Mouse (Mus musculus): ENCODE results near the gene Tnrc6b. TPM values are rescaled to one million over a fixed set of nuclear protein-coding genes. Genes with fewer than 3 reads are reported as not detected.
"Not testable (repeated sequence)": the region's sequence is repeated elsewhere in the genome, so short reads cannot be mapped to it uniquely, and the experiment has no call there.

Gene Tnrc6b
- polyA plus RNA-seq, 1 experiment from 2014 or later = 42.9 TPM

- H3K4me3 ChIP-seq = no peak overlapping the region
- no peak overlapping the region for H3K9ac ChIP-seq
- peaks cover 78% of the 10 kb centered on the region for H3K36me3 ChIP-seq
- WGBS = 96% methylated on average over 7 of the region's 7 CpGs
- no peaks in the 10 kb centered on the region for H3K9me3 ChIP-seq
- no peak for ATAC-seq (ENCODE audit: low FRiP score, low read depth)
- no peak overlapping the region for H3K4me2 ChIP-seq (replicated peaks)
- H3K4me1 ChIP-seq = no peaks in the 10 kb centered on the region
- H3K27me3 ChIP-seq (replicated peaks) = no peaks in the 10 kb centered on the region
- no peak overlapping the region for H3K27ac ChIP-seq
These were observed 205.5 kb downstream of the Tnrc6b start for GRCm38 (mm10) chr15:80916621-80917020.

GRCm38 (mm10) chr15:80920346-80920745, 209.2 kb downstream of the Tnrc6b start:
- no peak for ATAC-seq (ENCODE audit: low FRiP score, low read depth)
- Histone ChIP-seq H3K27ac (no peak overlapping the region), H3K27me3 (replicated peaks) (no peaks in the 10 kb centered on the region), H3K36me3 (peaks cover 76% of the 10 kb centered on the region), H3K9me3 (no peaks in the 10 kb centered on the region), H3K4me1 (no peaks in the 10 kb centered on the region), H3K9ac (no peak overlapping the region), H3K4me3 (no peak overlapping the region), H3K4me2 (replicated peaks) (no peak overlapping the region)
- WGBS = 96% methylated on average over 3 of the region's 3 CpGs

- Histone ChIP-seq H3K4me3 (no peak overlapping the region), H3K9ac (no peak overlapping the region), H3K27me3 (replicated peaks) (no peaks in the 10 kb centered on the region), H3K27ac (no peak overlapping the region), H3K4me1 (no peaks in the 10 kb centered on the region), H3K9me3 (no peaks in the 10 kb centered on the region), H3K36me3 (peaks cover 76% of the 10 kb centered on the region), H3K4me2 (replicated peaks) (no peak overlapping the region)
- 80% methylated on average over 4 of the region's 4 CpGs for WGBS
- ATAC-seq (ENCODE audit: low FRiP score, low read depth) = no peak
These were observed 210.7 kb downstream of the Tnrc6b start for GRCm38 (mm10) chr15:80921781-80922180.

- Histone ChIP-seq H3K4me3 (no peak overlapping the region), H3K9ac (no peak overlapping the region), H3K4me2 (replicated peaks) (no peak overlapping the region), H3K27me3 (replicated peaks) (no peaks in the 10 kb centered on the region), H3K36me3 (peaks cover 78% of the 10 kb centered on the region), H3K9me3 (no peaks in the 10 kb centered on the region), H3K27ac (no peak overlapping the region), H3K4me1 (no peaks in the 10 kb centered on the region)
- ATAC-seq (ENCODE audit: low FRiP score, low read depth) = no peak
- WGBS = 97% methylated on average over 2 of the region's 2 CpGs
These were observed 213.1 kb downstream of the Tnrc6b start for GRCm38 (mm10) chr15:80924211-80924610.

GRCm38 (mm10) chr15:80928811-80929355, 217.8 kb downstream of the Tnrc6b start:
- no peaks in the 10 kb centered on the region for H3K9me3 ChIP-seq
- no peak overlapping the region for H3K4me2 ChIP-seq (replicated peaks)
- ATAC-seq (ENCODE audit: low FRiP score, low read depth) = no peak
- H3K4me3 ChIP-seq = no peak overlapping the region
- WGBS = 84% methylated on average over 20 of the region's 20 CpGs
- H3K36me3 ChIP-seq = peaks cover 67% of the 10 kb centered on the region
- H3K27ac ChIP-seq = no peak overlapping the region
- H3K27me3 ChIP-seq (replicated peaks) = no peaks in the 10 kb centered on the region
- no peak overlapping the region for H3K9ac ChIP-seq
- H3K4me1 ChIP-seq = no peaks in the 10 kb centered on the region

- Histone ChIP-seq H3K27ac (no peak overlapping the region), H3K4me3 (no peak overlapping the region), H3K27me3 (replicated peaks) (no peaks in the 10 kb centered on the region), H3K36me3 (peaks cover 62% of the 10 kb centered on the region), H3K4me2 (replicated peaks) (no peak overlapping the region), H3K4me1 (no peaks in the 10 kb centered on the region), H3K9ac (no peak overlapping the region), H3K9me3 (no peaks in the 10 kb centered on the region)
- 50% methylated on average over 15 of the region's 16 CpGs for WGBS
- no peak for ATAC-seq (ENCODE audit: low FRiP score, low read depth)
These were observed 219.0 kb downstream of the Tnrc6b start for GRCm38 (mm10) chr15:80930048-80930571.

- peaks cover 57% of the 10 kb centered on the region for H3K36me3 ChIP-seq
- not testable (repeated sequence) for H3K9me3 ChIP-seq; H3K9ac ChIP-seq; ATAC-seq (ENCODE audit: low FRiP score, low read depth); H3K27ac ChIP-seq; H3K4me1 ChIP-seq; H3K27me3 ChIP-seq (replicated peaks); H3K4me3 ChIP-seq; H3K4me2 ChIP-seq (replicated peaks)
- WGBS = 91% methylated on average over 23 of the region's 23 CpGs
These were observed 219.7 kb downstream of the Tnrc6b start for GRCm38 (mm10) chr15:80930676-80931320.

GRCm38 (mm10) chr15:80931345-80931960, 220.3 kb downstream of the Tnrc6b start:
- ATAC-seq (ENCODE audit: low FRiP score, low read depth) = no peak
- no peaks in the 10 kb centered on the region for H3K9me3 ChIP-seq
- H3K27ac ChIP-seq = no peak overlapping the region
- no peak overlapping the region for H3K9ac ChIP-seq
- H3K4me1 ChIP-seq = no peaks in the 10 kb centered on the region
- peaks cover 52% of the 10 kb centered on the region for H3K36me3 ChIP-seq
- H3K4me3 ChIP-seq = no peak overlapping the region
- WGBS = 94% methylated on average over 9 of the region's 9 CpGs
- no peaks in the 10 kb centered on the region for H3K27me3 ChIP-seq (replicated peaks)
- H3K4me2 ChIP-seq (replicated peaks) = no peak overlapping the region

GRCm38 (mm10) chr15:80934841-80935240, 223.7 kb downstream of the Tnrc6b start:
- Histone ChIP-seq H3K9me3 (no peaks in the 10 kb centered on the region), H3K9ac (no peak overlapping the region), H3K4me3 (no peak overlapping the region), H3K27me3 (replicated peaks) (no peaks in the 10 kb centered on the region), H3K36me3 (peaks cover 33% of the 10 kb centered on the region), H3K4me2 (replicated peaks) (no peak overlapping the region), H3K27ac (no peak overlapping the region), H3K4me1 (no peaks in the 10 kb centered on the region)
- no peak for ATAC-seq (ENCODE audit: low FRiP score, low read depth)
- 97% methylated on average over 5 of the region's 5 CpGs for WGBS

- Histone ChIP-seq H3K9me3 (no peaks in the 10 kb centered on the region), H3K9ac (no peak overlapping the region), H3K4me3 (no peak overlapping the region), H3K36me3 (peaks cover 21% of the 10 kb centered on the region), H3K27me3 (replicated peaks) (no peaks in the 10 kb centered on the region), H3K4me1 (no peaks in the 10 kb centered on the region), H3K4me2 (replicated peaks) (no peak overlapping the region), H3K27ac (no peak overlapping the region)
- WGBS = 92% methylated on average over 3 of the region's 3 CpGs
- ATAC-seq (ENCODE audit: low FRiP score, low read depth) = no peak
These were observed 225.6 kb downstream of the Tnrc6b start for GRCm38 (mm10) chr15:80936686-80937085.

- ATAC-seq (ENCODE audit: low FRiP score, low read depth) = no peak
- Histone ChIP-seq H3K36me3 (peaks cover 12% of the 10 kb centered on the region), H3K9me3 (no peaks in the 10 kb centered on the region), H3K27ac (no peak overlapping the region), H3K4me3 (no peak overlapping the region), H3K9ac (no peak overlapping the region), H3K4me2 (replicated peaks) (no peak overlapping the region), H3K27me3 (replicated peaks) (no peaks in the 10 kb centered on the region), H3K4me1 (no peaks in the 10 kb centered on the region)
- 84% methylated on average over 4 of the region's 4 CpGs for WGBS
These were observed 227.5 kb downstream of the Tnrc6b start for GRCm38 (mm10) chr15:80938615-80939014.

GRCm38 (mm10) chr15:80939401-80939800, 228.3 kb downstream of the Tnrc6b start:
- 94% methylated on average over 5 of the region's 5 CpGs for WGBS
- no peak for ATAC-seq (ENCODE audit: low FRiP score, low read depth)
- H3K36me3 ChIP-seq = peaks cover 8% of the 10 kb centered on the region
- no peaks in the 10 kb centered on the region for H3K4me1 ChIP-seq
- H3K27me3 ChIP-seq (replicated peaks) = no peaks in the 10 kb centered on the region
- H3K9me3 ChIP-seq = no peaks in the 10 kb centered on the region
- no peak overlapping the region for H3K4me3 ChIP-seq
- H3K4me2 ChIP-seq (replicated peaks) = no peak overlapping the region
- H3K9ac ChIP-seq = no peak overlapping the region
- no peak overlapping the region for H3K27ac ChIP-seq

All from neural tube, embryonic 12.5 days (tissue).